8 mouse cellular contexts compared by ENCODE assay signal in the genomic region with DNA sequence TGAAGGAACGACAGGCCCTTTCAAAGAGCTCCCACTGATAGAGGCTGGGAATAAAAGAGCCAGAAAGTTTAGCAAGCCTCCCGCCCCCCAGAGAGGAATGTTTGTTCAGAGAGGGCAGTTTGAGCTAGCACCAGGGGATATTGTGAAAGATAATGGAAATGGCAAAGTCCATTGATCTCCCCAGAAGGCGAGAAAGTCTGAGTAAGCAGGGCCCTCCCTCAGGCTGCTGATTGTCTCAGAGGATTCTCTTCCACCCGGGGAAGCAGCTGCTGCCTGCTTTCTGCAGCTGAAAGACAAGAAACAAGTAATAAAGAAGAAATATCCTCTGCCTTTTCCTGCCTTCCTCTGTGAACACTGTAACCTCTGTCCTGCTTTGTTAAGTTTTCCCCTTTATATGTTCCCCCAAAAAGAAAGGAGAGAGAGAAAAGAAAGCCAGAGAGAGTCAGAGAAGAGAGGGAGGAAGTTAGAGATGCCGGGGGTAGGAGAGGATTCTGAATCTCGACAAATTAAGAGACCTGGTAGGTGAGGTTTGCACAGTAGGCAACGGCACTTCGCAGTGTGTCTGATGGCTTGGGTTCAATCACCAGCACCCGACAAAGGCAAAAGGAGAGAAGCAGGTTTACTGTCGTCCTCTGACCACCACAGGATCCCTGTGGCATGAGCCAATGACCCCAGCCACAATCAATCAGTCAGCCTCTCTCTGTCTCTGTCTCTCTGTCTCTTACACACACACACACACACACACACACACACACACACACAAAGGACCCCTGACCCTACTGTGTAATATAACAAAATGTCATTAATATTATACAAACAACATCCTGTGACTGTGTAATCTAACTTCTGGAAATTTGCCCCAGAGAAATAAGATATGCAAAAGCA. TPM values are rescaled to one million over a fixed set of nuclear protein-coding genes. Genes with fewer than 3 reads are reported as not detected.
DNase-seq lines count a peak whose midpoint lies in the region; ATAC-seq lines count a peak whose summit lies in the region.

No protein-coding gene starts in this region.

- ATAC-seq in hindbrain, embryonic 15.5 days (ENCODE audit: low FRiP score, low read depth) = no peak
- peak; percentile 70 for ATAC-seq in liver, embryonic 16.5 days (ENCODE audit: low read depth)

- 5% methylated on average over 10 of the region's 10 CpGs for WGBS in hindbrain, embryonic 15.5 days
- 25% methylated on average over 10 of the region's 10 CpGs for WGBS in liver, embryonic 16.5 days (ENCODE audit: insufficient replicate concordance)

- H3K9me3 ChIP-seq in hindbrain, embryonic 15.5 days = no peaks in the 10 kb centered on the region
- H3K9me3 ChIP-seq in liver, embryonic 16.5 days (replicated peaks; ENCODE audit: control insufficient read depth, low read length) = no peaks in the 10 kb centered on the region

- peak; percentile 72 for DNase-seq in embryo, embryonic 10 days (ENCODE audit: low spot score)
- no peak for DNase-seq in embryo, embryonic 9.5 days (ENCODE audit: extremely low spot score)
- peak; percentile 65 for DNase-seq in ZHBTc4 (ENCODE audit: low read depth, low spot score)
- no peak for DNase-seq in adrenal gland, postnatal 4 days (ENCODE audit: low spot score in 2 of 2)
- no peak for DNase-seq in urinary bladder, adult 18-20 months (ENCODE audit: low spot score in 2 of 2)
- DNase-seq in left cerebral cortex, adult 18-20 months (ENCODE audit: low spot score in 2 of 2) = no peak

- H3K36me3 ChIP-seq in hindbrain, embryonic 15.5 days = no peaks in the 10 kb centered on the region
- no peaks in the 10 kb centered on the region for H3K36me3 ChIP-seq in liver, embryonic 16.5 days (ENCODE audit: control insufficient read depth, insufficient read depth)

- H3K4me2 ChIP-seq in hindbrain, embryonic 15.5 days = no peak overlapping the region
- H3K4me2 ChIP-seq in liver, embryonic 16.5 days (ENCODE audit: low read depth, low read length) = no peak overlapping the region

- no peak overlapping the region for H3K9ac ChIP-seq in hindbrain, embryonic 15.5 days
- no peak overlapping the region for H3K9ac ChIP-seq in liver, embryonic 16.5 days (ENCODE audit: low read depth, low read length)

- H3K27me3 ChIP-seq in hindbrain, embryonic 15.5 days = no peaks in the 10 kb centered on the region
- no peaks in the 10 kb centered on the region for H3K27me3 ChIP-seq in liver, embryonic 16.5 days (ENCODE audit: control insufficient read depth, insufficient read depth, low read depth, low read length)

- peak overlapping the region; percentile 58 for H3K27ac ChIP-seq in hindbrain, embryonic 15.5 days (replicated peaks)
- peak overlapping the region; percentile 70 for H3K27ac ChIP-seq in liver, embryonic 16.5 days (ENCODE audit: low read length)

- no peak overlapping the region for H3K4me3 ChIP-seq in hindbrain, embryonic 15.5 days
- H3K4me3 ChIP-seq in liver, embryonic 16.5 days (ENCODE audit: low read depth, low read length) = no peak overlapping the region

- peaks cover 55% of the 10 kb centered on the region for H3K4me1 ChIP-seq in hindbrain, embryonic 15.5 days (replicated peaks)
- H3K4me1 ChIP-seq in liver, embryonic 16.5 days (ENCODE audit: control insufficient read depth, low read depth, low read length) = peaks cover 48% of the 10 kb centered on the region

RNA-seq across cellular contexts. Expression of a gene that starts 38.9 kb away (rescaled TPM):
- 94.6 and 96.4 TPM in 2 replicates for polyA plus RNA-seq in hindbrain, embryonic 15.5 days (2015; fragmentation: Nextera tagmentation; extraction: Ambion mirVana)
- 54.8 and 56.0 TPM in 2 replicates for polyA plus RNA-seq in liver, embryonic 16.5 days (2015; fragmentation: Nextera tagmentation; extraction: Ambion mirVana)
- total RNA-seq in adrenal gland, postnatal 4 days (2021) = 100 to 1,000 TPM; 123 TPM
- total RNA-seq in left cerebral cortex, adult 18-20 months (2021) = 10 to 100 TPM; 80.0 to 82.9 TPM

RNA-seq across cellular contexts. Expression of a gene that starts 51.4 kb away (rescaled TPM):
- 62.3 and 66.1 TPM in 2 replicates for polyA plus RNA-seq in hindbrain, embryonic 15.5 days (2015; fragmentation: Nextera tagmentation; extraction: Ambion mirVana)
- polyA plus RNA-seq in liver, embryonic 16.5 days (2015; fragmentation: Nextera tagmentation; extraction: Ambion mirVana) = 10.4 and 14.2 TPM in 2 replicates
- 10 to 100 TPM; 43.0 to 64.5 TPM for total RNA-seq in adrenal gland, postnatal 4 days (2021)
- total RNA-seq in left cerebral cortex, adult 18-20 months (2021) = 100 to 1,000 TPM; 207 to 211 TPM

Comparison
In these comparisons a context has a peak if more than half of its experiments do, and no peak if none do; other contexts are left out.
1. DNase-seq: peak in embryo, embryonic 10 days (single experiment) and ZHBTc4 (single experiment); none in embryo, embryonic 9.5 days (single experiment), adrenal gland, postnatal 4 days (0 of 2), urinary bladder, adult 18-20 months (0 of 2) and left cerebral cortex, adult 18-20 months (0 of 2).